Mouse (Mus musculus) heart, embryonic 16.5 days (tissue): ENCODE data around the gene Gpr34. TPM values are rescaled to one million over a fixed set of nuclear protein-coding genes. Genes with fewer than 3 reads are reported as not detected.

Source experiments
- ATAC-seq: fragments of 200-750 bp; cut with Nextera tagmentation; replicated peaks from 2 replicates; pipeline ENCODE4 v1.8.0; 2017; ENCODE audit warnings: moderate number of reproducible peaks; ENCODE audit not compliant: insufficient read depth, low FRiP score; ENCODE audit errors: extremely low read depth
- H3K27ac ChIP-seq: fragments of 300-500 bp; sonication (generic); 2 replicates; pipeline ENCODE4 v1.5.1; 2014; ENCODE audit warnings: mild to moderate bottlenecking, low read length, control low read depth, moderate library complexity
- H3K27me3 ChIP-seq: fragments of 300-500 bp; sonication (generic); 2 replicates; pipeline ENCODE4 v1.6.1; 2014; ENCODE audit warnings: low read length, mixed read lengths; ENCODE audit not compliant: control insufficient read depth, insufficient read depth
- H3K36me3 ChIP-seq: fragments of 300-500 bp; sonication (generic); 2 replicates; pipeline ENCODE4 v1.6.1; 2014; ENCODE audit not compliant: control insufficient read depth, insufficient read depth
- H3K4me1 ChIP-seq: fragments of 300-500 bp; sonication (generic); 2 replicates; pipeline ENCODE4 v1.6.1; 2014; ENCODE audit warnings: low read length, mixed read lengths; ENCODE audit not compliant: control insufficient read depth, insufficient read depth
- H3K4me2 ChIP-seq: fragments of 300-500 bp; sonication (generic); 2 replicates; pipeline ENCODE4 v1.6.1; 2014; ENCODE audit warnings: low read depth, mild to moderate bottlenecking, control low read depth, low read length
- H3K4me3 ChIP-seq: fragments of 300-500 bp; sonication (generic); 2 replicates; pipeline ENCODE4 v1.5.1; 2014; ENCODE audit warnings: mild to moderate bottlenecking, control low read depth, low read length
- H3K9ac ChIP-seq: fragments of 300-500 bp; sonication (generic); 2 replicates; pipeline ENCODE4 v1.6.1; 2014; ENCODE audit warnings: low read length, control low read depth
- H3K9me3 ChIP-seq: fragments of 300-500 bp; sonication (generic); replicated peaks from 2 replicates; pipeline ENCODE4 v1.6.1; 2016; ENCODE audit warnings: low read length; ENCODE audit not compliant: control insufficient read depth
- WGBS: fragments of 180-500 bp; shearing (Covaris S2); extraction: QIAGEN DNeasy Blood & Tissue Kit; methylation state at CpG from one replicate; pipeline ENCODE4 v1.1.7; 2014; 5-methylcytosine and 5-hydroxymethylcytosine counted together
- polyA plus RNA-seq: library from polyadenylated mRNA; unstranded; fragments of >200 nt; fragmentation: Nextera tagmentation; extraction: Ambion mirVana; gene quantifications from 2 replicates; pipeline ENCODE4 v1.2.1, GENCODE M21; 2015

Gpr34 gene
- polyA plus RNA-seq, 1 experiment from 2014 or later: 1.4 TPM

GRCm38 (mm10) chrX:13658616-13659140 is 26.8 kb downstream of the Gpr34 start:
- 66% methylated on average over 3 of the region's 3 CpGs for WGBS
- no peaks in the 10 kb centered on the region for H3K27me3 ChIP-seq
- H3K27ac ChIP-seq: no peak overlapping the region
- H3K4me2 ChIP-seq: no peak overlapping the region
- H3K4me3 ChIP-seq: no peak overlapping the region
- H3K9me3 ChIP-seq: no peaks in the 10 kb centered on the region
- ATAC-seq: no peak
- H3K9ac ChIP-seq: no peak overlapping the region
- no peaks in the 10 kb centered on the region for H3K36me3 ChIP-seq
- no peaks in the 10 kb centered on the region for H3K4me1 ChIP-seq

- 70% methylated on average over 4 of the region's 4 CpGs for WGBS
- no peak overlapping the region for H3K27ac ChIP-seq
- ATAC-seq: no peak
Measured at GRCm38 (mm10) chrX:13659201-13659890, 27.5 kb downstream of the Gpr34 start.

GRCm38 (mm10) chrX:13661063-13661462 is 29.2 kb downstream of the Gpr34 start, which contains the start of gene Gpr82:
Gpr82 (plus strand) TSS chrX:13661363.
- H3K36me3 ChIP-seq: no peaks in the 10 kb centered on the region
- no peak within 1 kb of the TSS for H3K4me3 ChIP-seq
- no peaks in the 10 kb centered on the region for H3K9me3 ChIP-seq
- no peaks in the 10 kb centered on the region for H3K4me1 ChIP-seq
- 85% methylated on average over 5 of the region's 5 CpGs for WGBS
- H3K9ac ChIP-seq: no peak within 1 kb of the TSS
- no peaks in the 10 kb centered on the region for H3K27me3 ChIP-seq
- no peak within 1 kb of the TSS for H3K27ac ChIP-seq
- H3K4me2 ChIP-seq: no peak within 1 kb of the TSS
- ATAC-seq: no peak

More at GRCm38 (mm10) chrX:13659201-13659890, 27.5 kb downstream of the Gpr34 start:
- Histone ChIP-seq H3K9me3 (no peaks in the 10 kb centered on the region), H3K4me3 (no peak overlapping the region), H3K4me2 (no peak overlapping the region), H3K36me3 (no peaks in the 10 kb centered on the region), H3K4me1 (no peaks in the 10 kb centered on the region), H3K27me3 (no peaks in the 10 kb centered on the region), H3K9ac (no peak overlapping the region)

- H3K9me3 ChIP-seq: no peaks in the 10 kb centered on the region
- no peaks in the 10 kb centered on the region for H3K27me3 ChIP-seq
- no peak overlapping the region for H3K27ac ChIP-seq
- H3K4me3 ChIP-seq: no peak overlapping the region
- no peaks in the 10 kb centered on the region for H3K4me1 ChIP-seq
- no peak overlapping the region for H3K9ac ChIP-seq
- WGBS: 64% methylated on average over 5 of the region's 5 CpGs
- no peak overlapping the region for H3K4me2 ChIP-seq
- H3K36me3 ChIP-seq: no peaks in the 10 kb centered on the region
- ATAC-seq: no peak
Measured at GRCm38 (mm10) chrX:13668867-13669266, 37.0 kb downstream of the Gpr34 start.

- no peak for ATAC-seq
Measured at GRCm38 (mm10) chrX:13670342-13670741, 38.5 kb downstream of the Gpr34 start.

GRCm38 (mm10) chrX:13673001-13673400 is 41.1 kb downstream of the Gpr34 start:
- Histone ChIP-seq H3K4me2 (no peak overlapping the region), H3K4me1 (no peaks in the 10 kb centered on the region), H3K4me3 (no peak overlapping the region), H3K36me3 (no peaks in the 10 kb centered on the region), H3K27ac (no peak overlapping the region), H3K9me3 (no peaks in the 10 kb centered on the region), H3K9ac (no peak overlapping the region), H3K27me3 (no peaks in the 10 kb centered on the region)
- ATAC-seq: no peak
- 72% methylated on average over 3 of the region's 3 CpGs for WGBS

More at GRCm38 (mm10) chrX:13670342-13670741, 38.5 kb downstream of the Gpr34 start:
- H3K4me2 ChIP-seq: no peak overlapping the region
- no peak overlapping the region for H3K27ac ChIP-seq
- no peak overlapping the region for H3K4me3 ChIP-seq
- no peaks in the 10 kb centered on the region for H3K27me3 ChIP-seq
- H3K4me1 ChIP-seq: no peaks in the 10 kb centered on the region
- WGBS: 78% methylated on average over 3 of the region's 3 CpGs
- H3K9me3 ChIP-seq: no peaks in the 10 kb centered on the region
- no peak overlapping the region for H3K9ac ChIP-seq
- no peaks in the 10 kb centered on the region for H3K36me3 ChIP-seq

GRCm38 (mm10) chrX:13681748-13682147 is 49.9 kb downstream of the Gpr34 start:
- WGBS: 74% methylated on average over 3 of the region's 3 CpGs
- no peaks in the 10 kb centered on the region for H3K36me3 ChIP-seq
- H3K27me3 ChIP-seq: no peaks in the 10 kb centered on the region
- no peak for ATAC-seq
- no peak overlapping the region for H3K4me2 ChIP-seq
- H3K4me1 ChIP-seq: no peaks in the 10 kb centered on the region
- no peak overlapping the region for H3K9ac ChIP-seq
- no peak overlapping the region for H3K4me3 ChIP-seq
- no peaks in the 10 kb centered on the region for H3K9me3 ChIP-seq
- H3K27ac ChIP-seq: no peak overlapping the region

- ATAC-seq: no peak
- 81% methylated on average over 1 of the region's 1 CpGs for WGBS
Measured at GRCm38 (mm10) chrX:13686589-13686988, 54.7 kb downstream of the Gpr34 start.

GRCm38 (mm10) chrX:13688356-13688755 is 56.5 kb downstream of the Gpr34 start:
- Histone ChIP-seq H3K27ac (no peak overlapping the region), H3K9ac (no peak overlapping the region), H3K36me3 (no peaks in the 10 kb centered on the region), H3K4me1 (no peaks in the 10 kb centered on the region), H3K9me3 (no peaks in the 10 kb centered on the region), H3K27me3 (no peaks in the 10 kb centered on the region), H3K4me2 (no peak overlapping the region), H3K4me3 (no peak overlapping the region)
- no peak for ATAC-seq
- 73% methylated on average over 2 of the region's 2 CpGs for WGBS

More at GRCm38 (mm10) chrX:13686589-13686988, 54.7 kb downstream of the Gpr34 start:
- no peak overlapping the region for H3K4me2 ChIP-seq
- no peaks in the 10 kb centered on the region for H3K36me3 ChIP-seq
- no peak overlapping the region for H3K27ac ChIP-seq
- no peak overlapping the region for H3K9ac ChIP-seq
- H3K9me3 ChIP-seq: no peaks in the 10 kb centered on the region
- H3K4me3 ChIP-seq: no peak overlapping the region
- H3K27me3 ChIP-seq: no peaks in the 10 kb centered on the region
- H3K4me1 ChIP-seq: no peaks in the 10 kb centered on the region
